Mouse (Mus musculus) left cerebral cortex, postnatal 10 days (tissue): ENCODE measurements around the gene March7. TPM values are rescaled to one million over a fixed set of nuclear protein-coding genes. Genes with fewer than 3 reads are reported as not detected.

Experiments
- DNase-seq, 2 experiments: peaks; one replicate each; pipeline ENCODE4 v3.0.0; 2021 to 2022; ENCODE audit warnings: low spot score in 2 of 2, mixed read lengths in 1 of 2; ENCODE audit errors: extremely low spot score in 1 of 2
- intact Hi-C: fragments of 180-260 bp; cut with DNase I; formaldehyde crosslinking; loops from one replicate; pipeline ENCODE4 v1.15.1; 2025
- total RNA-seq, 2 experiments: library from RNA; stranded (reverse); gene quantifications; 2 replicates each; pipeline ENCODE4 v1.2.3; 2021

Gene March7
- total RNA-seq, 2 experiments from 2014 or later: 75.1 to 76.5 TPM

DNA sequence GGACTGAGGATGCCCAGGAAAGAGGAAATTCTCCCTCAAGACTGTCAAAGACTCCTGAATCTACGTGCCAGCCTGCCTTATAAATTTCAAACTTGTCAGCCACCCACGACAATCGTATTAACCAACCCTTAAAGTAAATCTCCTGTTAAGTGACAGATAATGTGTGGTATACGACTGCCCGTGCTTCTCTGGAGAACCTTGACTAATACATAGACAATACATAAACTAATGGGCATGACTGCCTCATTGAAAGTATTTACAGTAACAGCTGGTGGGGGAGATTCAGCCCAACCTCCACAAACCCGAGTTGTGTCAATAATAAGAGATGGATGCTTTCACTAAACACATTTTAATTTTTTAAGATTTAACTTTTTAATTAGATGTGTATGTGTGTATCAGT lies 3.9 kb upstream of the March7 start:
- intact Hi-C loops: loop anchor here (5.0 to 10.0 kb wide), 3 partner anchors 83 to 451 kb away; no protein-coding TSS in a partner anchor
- no peak for DNase-seq

DNA sequence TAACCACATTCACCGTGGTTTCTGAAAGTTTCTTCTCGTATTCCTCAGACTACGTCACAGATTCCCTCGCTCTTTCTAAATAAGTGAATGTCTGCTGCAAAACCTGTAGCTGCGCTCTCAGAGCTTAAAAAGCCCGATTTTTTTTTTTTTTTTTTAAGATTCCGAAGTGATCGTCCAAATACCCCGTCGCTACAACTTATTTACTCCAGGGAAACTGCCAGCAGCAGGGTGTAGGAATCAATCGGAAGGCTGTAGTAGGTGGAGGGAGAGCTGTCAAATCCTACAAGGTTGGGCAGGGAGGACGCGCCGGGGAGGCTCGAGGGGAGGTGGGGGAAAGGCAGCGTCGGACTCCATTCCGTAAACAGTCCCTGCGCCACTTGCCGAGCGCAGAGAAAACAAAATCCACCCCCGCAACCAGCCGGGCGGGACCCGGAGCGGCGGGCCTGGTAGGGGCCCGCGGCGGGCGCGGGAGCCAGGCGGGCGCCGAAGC lies 520 bp upstream of the March7 start:
- intact Hi-C loops: loop anchor here (5.0 to 10.0 kb wide), 3 partner anchors 87 to 454 kb away; no protein-coding TSS in a partner anchor
- DNase-seq: peak; percentile 36 to 74

DNA sequence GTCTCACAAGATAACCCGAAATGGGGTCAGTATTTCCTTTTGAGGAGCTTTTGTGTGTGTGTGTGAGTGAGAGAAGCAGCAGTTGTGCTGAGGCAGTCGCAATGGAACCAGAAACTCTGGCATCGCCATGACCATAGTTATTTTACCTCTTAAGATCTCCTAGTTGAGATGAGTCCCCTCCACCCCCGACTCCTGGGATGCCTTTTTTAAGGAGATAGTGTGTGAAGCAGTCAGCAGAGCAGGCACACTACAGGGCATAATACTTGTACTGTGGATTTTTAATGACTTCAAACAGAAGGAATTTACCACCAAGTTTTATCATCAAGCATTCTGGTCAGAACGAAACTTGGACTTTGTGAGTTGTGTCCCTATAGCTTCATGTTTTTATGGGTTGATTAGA lies 1.1 kb downstream of the March7 start:
- no peak for DNase-seq
- intact Hi-C loops: no loop called here

DNA sequence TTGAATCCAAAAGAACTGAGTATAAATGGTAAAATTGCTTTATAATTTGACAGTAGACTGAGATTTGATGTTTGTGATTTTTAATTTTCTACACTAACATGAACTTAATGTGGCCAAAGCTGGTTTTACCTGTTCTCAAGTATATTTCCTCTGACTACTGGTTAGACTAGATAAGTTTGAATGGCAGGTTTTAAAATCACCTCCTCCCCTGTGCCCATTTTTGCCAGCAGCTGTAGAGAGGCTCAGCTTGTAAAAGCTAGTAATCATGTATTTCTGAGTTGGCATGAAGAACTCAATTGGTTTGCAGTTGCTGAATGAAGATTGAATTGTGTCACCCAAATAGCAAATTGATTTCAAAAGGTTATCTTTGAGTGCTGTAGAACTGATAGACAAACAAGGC lies 2.8 kb downstream of the March7 start:
- intact Hi-C loops: no loop called here
- DNase-seq: no peak

DNA sequence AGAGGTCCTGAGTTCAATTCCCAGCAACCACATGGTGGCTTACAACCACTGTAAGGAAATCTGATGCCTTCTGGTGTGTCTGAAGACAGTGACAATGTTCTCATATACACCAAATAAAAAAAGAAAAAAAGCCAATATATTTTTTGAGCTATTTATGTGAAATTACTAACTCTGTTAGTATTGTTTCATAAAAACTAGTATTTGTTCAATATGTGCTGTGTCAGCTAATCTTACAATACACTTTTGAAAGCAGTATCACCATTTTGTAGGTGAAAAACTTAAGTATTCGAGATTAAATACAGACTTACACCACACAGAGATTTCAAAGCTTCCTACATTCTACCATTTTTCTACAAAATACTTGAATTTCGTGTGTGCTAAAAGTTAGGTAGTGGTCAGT lies 5.0 kb downstream of the March7 start:
- intact Hi-C loops: no loop called here

DNA sequence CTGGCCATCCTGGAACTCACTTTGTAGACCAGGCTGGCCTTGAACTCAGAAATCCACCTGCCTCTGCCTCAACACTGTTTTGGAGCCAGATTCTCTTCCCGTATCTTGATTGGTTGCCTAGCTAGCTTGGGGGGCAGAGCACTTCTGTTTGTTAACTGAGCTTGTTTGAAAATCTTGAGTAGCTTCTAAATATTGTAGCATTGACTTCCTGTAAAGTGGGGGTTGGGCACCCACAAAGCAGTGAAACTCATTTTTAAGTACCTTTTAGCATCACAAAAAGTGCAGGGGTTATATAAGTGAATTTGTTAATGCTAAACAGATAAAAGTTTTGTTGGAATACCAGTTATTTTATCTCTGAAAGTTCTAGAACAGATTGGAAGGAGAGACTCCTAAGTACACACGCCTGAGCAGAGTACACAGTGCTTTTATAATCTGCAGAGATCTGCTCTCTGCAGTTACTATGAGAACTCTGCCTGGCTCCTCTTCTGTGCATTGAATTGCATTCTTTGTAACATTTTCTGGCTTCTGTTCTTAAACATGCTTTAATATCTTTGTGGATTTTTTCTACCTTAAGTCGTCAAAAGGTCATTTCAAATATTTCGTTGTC lies 7.0 kb downstream of the March7 start:
- intact Hi-C loops: no loop called here
- DNase-seq: no peak

More for the DNA sequence above, 5.0 kb downstream of the March7 start:
- DNase-seq: no peak

DNA sequence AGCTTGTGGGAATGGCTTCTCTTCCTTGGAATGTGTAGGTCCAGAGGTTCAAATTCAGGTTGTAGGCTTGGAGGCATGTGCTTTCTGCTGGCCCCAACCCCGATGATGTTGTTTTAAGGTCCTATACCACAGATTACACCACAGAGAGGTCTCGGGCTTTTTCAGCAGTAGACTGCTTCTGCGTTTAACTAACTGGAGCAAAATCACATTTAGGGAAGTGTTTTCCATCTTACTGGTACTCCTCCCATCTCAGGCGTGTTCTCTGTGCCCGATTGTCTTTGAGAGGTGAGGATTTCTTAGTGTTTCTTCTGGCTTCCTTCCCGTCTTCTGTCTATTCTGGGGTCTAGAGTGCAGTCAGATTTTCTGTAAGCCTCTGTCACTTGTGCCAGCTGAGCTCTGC lies 7.9 kb downstream of the March7 start:
- intact Hi-C loops: no loop called here
- no peak for DNase-seq

DNA sequence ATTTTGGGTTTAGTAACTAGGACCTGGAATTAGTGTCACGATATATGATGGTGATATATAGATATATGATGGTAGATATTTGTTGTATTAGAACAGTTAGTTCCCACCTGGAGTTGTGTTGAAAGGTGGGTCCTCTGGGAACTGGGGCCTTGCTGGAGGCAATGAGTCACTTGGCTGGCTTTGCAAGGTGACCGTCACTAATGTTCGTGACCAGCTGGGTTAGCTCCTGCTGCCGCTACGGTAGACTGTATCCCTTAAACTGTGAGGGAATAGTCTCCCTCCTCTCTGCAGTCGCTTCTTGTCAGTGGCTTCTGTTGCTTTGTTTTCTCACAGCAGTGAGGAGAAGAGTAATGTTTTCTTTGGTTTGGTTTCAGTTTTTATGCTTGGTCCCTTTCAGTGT lies 11.5 kb downstream of the March7 start:
- intact Hi-C loops: no loop called here
- DNase-seq: no peak

DNA sequence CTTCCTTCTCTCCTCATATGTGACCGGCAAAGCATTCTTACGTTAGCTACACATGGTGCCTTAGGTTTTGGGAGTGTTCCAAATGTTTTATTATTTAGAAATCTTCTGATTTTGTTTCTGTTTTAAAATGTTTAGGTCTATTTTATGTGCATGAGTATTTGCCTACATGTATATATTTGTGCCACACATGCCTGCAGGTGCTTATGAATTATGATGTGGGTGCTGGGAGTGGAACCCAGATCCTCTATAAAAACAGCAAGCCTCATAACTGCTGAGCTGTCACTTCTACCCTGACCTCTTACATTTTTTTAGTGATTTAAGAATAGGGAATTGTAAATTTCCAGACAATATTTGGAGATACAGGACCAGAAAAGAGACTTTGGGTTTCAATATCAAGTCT lies 12.3 kb downstream of the March7 start:
- no peak for DNase-seq
- intact Hi-C loops: no loop called here

DNA sequence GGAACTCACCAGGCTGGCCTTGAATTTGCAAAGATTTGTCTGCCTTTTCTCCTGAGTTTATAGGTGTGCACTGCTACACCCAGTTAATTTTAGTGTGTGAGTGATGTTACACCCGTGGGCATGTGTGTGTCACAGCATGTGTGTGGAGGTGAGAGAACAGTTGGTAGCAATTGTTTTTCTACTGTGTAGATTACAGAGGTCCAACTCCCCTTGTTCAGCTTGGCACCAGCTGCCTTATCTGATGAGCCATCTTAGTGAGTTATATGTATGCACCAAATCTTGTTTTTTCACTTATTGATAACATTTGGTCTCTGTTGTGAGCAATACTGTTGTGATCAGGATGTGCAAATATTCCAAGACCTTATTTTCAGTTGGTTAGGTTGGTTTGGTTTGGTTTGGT lies 13.8 kb downstream of the March7 start:
- intact Hi-C loops: no loop called here
- no peak for DNase-seq

DNA sequence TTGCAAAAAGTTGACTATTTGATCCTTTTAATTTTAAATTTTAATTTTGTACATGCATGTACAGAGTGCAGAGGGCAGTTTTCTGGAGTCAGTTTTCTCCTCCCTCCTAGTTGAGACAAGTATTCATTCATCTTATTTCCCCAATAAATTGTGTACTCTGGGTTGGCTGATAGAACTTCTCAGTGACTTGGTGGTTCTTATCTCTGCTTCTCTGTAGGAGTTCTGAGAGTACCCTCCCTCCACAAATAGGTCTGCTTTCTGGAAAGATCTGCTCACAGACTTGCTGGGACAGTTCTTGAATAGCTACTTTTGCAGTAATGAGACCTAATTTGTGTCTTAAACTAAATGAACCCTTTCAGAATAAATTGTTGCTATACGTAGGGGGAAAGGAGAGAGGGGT lies 18.8 kb downstream of the March7 start:
- intact Hi-C loops: no loop called here
- no peak for DNase-seq

DNA sequence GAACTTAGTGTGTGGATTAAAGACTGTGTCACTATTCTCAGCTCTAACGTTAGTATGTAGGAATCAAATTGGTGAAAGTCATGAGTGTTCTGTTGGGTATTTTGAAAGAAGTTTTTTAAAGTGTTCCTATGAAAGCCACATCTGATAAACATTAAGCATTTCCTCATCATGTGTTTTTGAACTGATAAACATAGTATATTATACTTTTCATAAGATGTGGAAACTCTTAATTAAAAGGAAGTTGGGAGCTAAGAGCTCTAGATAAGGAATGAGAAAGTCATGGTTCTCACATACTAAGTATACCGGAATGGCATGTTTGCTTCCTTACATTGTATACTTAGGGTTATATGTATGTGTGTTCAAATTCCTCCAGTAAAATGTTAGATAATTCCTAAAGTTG lies 20.7 kb downstream of the March7 start:
- intact Hi-C loops: no loop called here
- no peak for DNase-seq

DNA sequence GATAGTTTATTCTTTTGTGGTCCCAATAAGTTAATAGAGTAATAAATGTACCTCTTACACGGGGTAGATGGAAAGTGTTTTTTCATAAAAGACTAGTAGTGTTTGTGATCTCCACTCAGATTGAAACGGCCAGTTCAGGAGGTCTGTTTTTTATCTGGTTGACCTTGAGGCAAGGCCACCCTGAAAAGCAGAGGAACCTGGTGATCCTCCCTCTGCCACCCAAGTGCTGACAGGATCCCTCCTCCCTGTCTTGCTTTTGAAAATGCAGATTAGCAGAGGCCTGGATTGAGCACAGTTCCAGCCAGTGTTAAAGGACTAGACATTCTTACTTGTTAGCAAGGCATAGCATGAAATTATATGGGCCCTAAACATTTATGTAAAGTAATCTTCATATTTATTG lies 23.5 kb downstream of the March7 start:
- no peak for DNase-seq
- intact Hi-C loops: no loop called here

DNA sequence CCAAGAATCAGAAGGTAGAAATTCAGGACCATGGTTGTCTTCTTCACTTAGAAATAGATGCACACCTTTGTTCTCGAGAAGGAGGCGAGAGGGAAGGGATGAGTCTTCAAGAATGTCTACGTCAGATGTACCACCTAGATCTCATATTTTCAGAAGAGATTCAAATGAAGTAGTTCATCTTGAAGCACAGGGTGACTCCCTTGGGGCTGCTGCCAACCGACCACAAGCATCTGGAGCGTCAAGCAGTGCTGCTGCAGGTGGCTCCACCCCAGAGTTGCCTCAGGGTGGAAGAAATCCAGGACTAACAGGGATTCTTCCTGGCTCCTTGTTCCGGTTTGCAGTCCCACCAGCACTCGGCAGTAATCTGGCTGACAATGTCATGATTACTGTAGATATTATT lies 24.8 kb downstream of the March7 start:
- no peak for DNase-seq
- intact Hi-C loops: no loop called here

DNA sequence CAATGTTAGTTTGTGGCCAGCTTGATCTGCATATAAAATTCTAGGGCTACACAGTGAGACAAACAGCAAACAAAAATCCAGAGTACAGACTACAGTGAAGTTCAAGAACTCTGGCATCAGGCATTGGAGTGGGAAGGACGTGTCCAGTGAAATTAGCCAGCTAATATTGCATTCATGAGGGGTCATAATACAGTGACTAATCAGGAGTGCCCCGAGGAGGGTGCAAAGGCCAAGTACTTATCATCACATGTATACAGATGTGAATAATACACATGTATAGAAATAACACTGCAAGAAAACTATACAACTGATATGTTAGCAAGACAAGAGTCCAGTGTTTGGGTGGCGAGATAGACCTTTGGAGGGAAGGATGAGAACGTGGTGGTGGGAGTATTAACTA lies 43.1 kb downstream of the March7 start:
- no peak for DNase-seq
- intact Hi-C loops: no loop called here

DNA sequence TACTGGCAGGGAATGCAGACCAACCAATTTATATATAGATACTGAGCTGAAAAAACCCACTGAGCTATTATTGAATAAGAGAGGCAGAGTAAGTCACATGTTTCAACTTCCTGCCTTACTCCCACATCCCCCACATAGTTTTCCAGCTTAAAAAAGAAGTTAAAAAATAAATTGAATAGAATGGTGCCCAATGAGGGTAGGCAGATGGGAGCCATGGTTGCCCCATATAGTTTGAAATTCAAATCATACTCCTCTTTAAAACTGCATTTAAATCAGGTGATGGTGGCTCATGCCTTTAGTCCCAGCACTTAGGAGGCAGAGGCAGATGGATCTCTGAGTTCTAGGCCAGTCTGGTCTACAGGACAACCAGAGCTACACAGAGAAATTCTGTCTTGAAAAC lies 43.8 kb downstream of the March7 start:
- no peak for DNase-seq
- intact Hi-C loops: no loop called here

DNA sequence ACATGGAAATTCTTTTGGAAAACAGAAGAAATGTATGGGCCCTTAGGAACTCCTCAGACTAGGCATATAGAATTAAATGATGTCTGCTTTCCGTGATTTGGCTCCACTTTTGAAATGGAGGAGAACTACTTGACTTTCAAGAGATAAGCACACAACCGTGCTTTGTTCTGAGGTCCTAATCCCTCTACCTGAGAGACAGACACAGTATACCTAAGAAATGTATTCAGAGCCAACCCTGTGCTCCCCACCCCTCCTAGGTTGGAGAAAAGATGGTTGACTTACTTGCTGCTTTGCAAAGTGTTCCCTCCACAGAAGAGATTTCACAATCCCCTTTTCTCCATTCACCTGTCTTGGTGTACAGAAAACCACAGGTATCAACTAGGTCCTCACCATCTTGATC lies 47.1 kb downstream of the March7 start:
- intact Hi-C loops: no loop called here

DNA sequence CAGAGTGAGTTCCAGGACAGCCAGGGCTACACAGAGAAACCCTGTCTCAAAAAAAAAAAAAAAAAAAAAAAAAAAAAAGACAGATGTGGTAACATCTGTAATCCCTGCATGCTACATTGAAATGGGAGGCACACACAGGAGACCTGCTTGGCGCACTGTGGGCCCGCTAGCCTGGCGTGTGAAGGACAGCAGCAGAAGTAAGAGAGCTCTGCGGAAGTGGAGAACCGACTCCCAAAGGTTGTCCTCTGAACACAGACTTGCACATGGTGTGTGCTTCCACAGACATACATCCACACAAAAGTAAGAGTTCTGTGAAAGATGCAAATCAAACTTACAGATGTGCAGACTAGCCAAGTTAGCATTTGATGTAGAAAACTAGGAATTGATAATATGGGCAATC lies 49.5 kb downstream of the March7 start:
- intact Hi-C loops: no loop called here
- no peak for DNase-seq

More for the DNA sequence above, 47.1 kb downstream of the March7 start:
- no peak for DNase-seq

DNA sequence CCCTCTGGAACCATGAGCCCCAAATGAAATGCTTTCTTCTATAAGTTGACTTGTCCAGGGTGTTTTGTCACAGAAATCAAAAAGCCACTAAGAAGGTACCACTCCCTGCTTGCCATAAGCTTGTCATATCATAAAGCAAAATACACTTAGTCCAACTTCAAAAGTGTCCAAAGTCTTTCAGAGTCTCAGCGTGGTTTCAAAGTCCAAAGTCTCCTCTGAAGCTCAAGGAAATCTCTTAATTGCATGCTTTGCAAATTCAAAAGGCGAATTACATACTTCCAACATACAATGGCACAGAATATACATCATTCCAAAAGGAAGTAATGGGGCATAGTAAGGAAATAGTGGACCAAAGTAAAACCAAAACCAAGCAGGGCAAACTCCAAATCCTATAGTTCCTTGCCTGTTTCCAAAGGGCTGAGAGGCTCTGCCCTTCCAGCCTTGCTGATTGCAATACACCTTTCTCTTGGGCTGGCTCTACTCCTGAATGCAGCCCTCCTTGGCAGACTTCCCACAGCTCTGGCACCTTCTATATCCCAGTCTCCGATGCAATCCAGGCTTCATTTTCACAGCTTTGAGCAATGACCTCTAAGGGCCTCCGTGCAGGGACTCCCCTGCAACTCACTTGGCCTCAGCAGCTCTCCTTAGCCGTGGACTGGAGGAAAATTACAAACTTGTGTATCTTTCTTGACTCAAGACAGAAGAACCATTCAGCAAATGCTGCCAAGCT lies 51.1 kb downstream of the March7 start:
- intact Hi-C loops: no loop called here
- DNase-seq: no peak

DNA sequence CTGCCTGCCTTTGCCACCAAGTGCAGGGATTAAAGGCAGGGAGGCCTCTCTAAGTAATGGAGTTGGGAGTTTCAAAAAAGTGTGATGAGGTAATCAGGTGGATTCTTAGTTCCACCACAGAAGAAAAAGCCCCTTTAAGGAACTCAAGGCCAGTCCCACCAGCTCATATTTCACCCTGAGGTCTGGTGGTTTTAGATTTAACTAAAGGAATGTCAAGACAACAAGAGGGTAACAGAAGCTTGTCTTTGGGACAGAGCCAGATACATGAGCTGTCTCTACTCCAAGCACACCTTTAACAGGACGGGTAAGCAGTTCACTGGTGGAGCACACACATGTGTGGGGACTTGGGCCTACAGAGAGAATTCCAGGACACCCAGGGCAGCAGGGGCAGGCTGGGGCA lies 57.9 kb downstream of the March7 start:
- intact Hi-C loops: no loop called here
- DNase-seq: no peak
